Comparison of ENCODE assay signal across 8 mouse cellular contexts in genomic region chr3:108721076-108721991, GRCm38 (mm10). TPM values are rescaled to one million over a fixed set of nuclear protein-coding genes. Genes with fewer than 3 reads are reported as not detected.
DNase-seq lines count a peak whose midpoint lies in the region; ATAC-seq and TF ChIP-seq lines count a peak whose summit lies in the region.

No protein-coding gene starts in this region.

- peak; percentile 23 to 30 for DNase-seq in lung, adult 18-20 months
- no peak for DNase-seq in lung, postnatal 25 days (ENCODE audit: low spot score)
- peak; percentile 14 for DNase-seq in cerebellum, adult 8-10 months
- no peak for DNase-seq in gastrocnemius, adult 2 months
- peak; percentile 64 for DNase-seq in induced T-regulatory cell, adult 2 months (ENCODE audit: low read depth)
- DNase-seq in left cerebral cortex, postnatal 10 days (ENCODE audit: extremely low spot score in 1 of 2, low spot score in 2 of 2) = peak; percentile 53 to 70
- DNase-seq in midbrain, embryonic 11.5 days (ENCODE audit: low spot score, missing footprints) = peak; percentile 95
- DNase-seq in spleen, postnatal 10 days (ENCODE audit: low spot score in 2 of 2) = peak; percentile 19 to 56

- ATAC-seq in midbrain, embryonic 11.5 days (ENCODE audit: low FRiP score) = no peak

- H3K4me2 ChIP-seq in midbrain, embryonic 11.5 days = peak overlapping the region; percentile 51

- peak overlapping the region; percentile 83 for H3K4me3 ChIP-seq in gastrocnemius, adult 2 months
- peak overlapping the region; percentile 83 for H3K4me3 ChIP-seq in midbrain, embryonic 11.5 days (ENCODE audit: low read depth, low read length)

- under 1% methylated on average over 42 of the region's 44 CpGs for WGBS in midbrain, embryonic 11.5 days

- no peaks in the 10 kb centered on the region for H3K36me3 ChIP-seq in midbrain, embryonic 11.5 days (ENCODE audit: control insufficient read depth, insufficient read depth, low read length)

- peak overlapping the region; percentile 69 for H3K27ac ChIP-seq in gastrocnemius, adult 2 months
- peak overlapping the region; percentile 89 for H3K27ac ChIP-seq in midbrain, embryonic 11.5 days (ENCODE audit: low read depth, low read length)

- H3K27me3 ChIP-seq in midbrain, embryonic 11.5 days (ENCODE audit: control insufficient read depth, insufficient read depth, low read length) = no peaks in the 10 kb centered on the region

- no peaks in the 10 kb centered on the region for H3K9me3 ChIP-seq in midbrain, embryonic 11.5 days (ENCODE audit: control insufficient read depth, low read length)

- TF ChIP-seq CTCF in gastrocnemius, adult 2 months (IDR thresholded peaks at IDR 0.05) = peak; percentile 47; the same call in 1 of the 2 replicates

- intact Hi-C loops in gastrocnemius, adult 2 months (cut with DNase I) = loop anchor here (5.0 kb wide), 1 partner anchor 51 kb away; no protein-coding TSS in a partner anchor
- intact Hi-C loops in left cerebral cortex, postnatal 10 days (cut with DNase I) = loop anchor here (5.0 kb wide), 2 partner anchors 51 to 106 kb away; no protein-coding TSS in a partner anchor

- H3K9ac ChIP-seq in midbrain, embryonic 11.5 days (ENCODE audit: low read length) = peak overlapping the region; percentile 85

- peaks cover 17% of the 10 kb centered on the region; the same call in 1 of the 2 replicates for H3K4me1 ChIP-seq in midbrain, embryonic 11.5 days (ENCODE audit: control insufficient read depth, insufficient read depth, low read length)

RNA-seq across cellular contexts. Expression of gene Gpsm2, which starts 0.8 kb away (rescaled TPM):
- 1 to 10 TPM in 1 of 2 experiments, under 1 TPM in 1; 0.86 to 1.1 TPM for total RNA-seq in gastrocnemius, adult 2 months (2021)
- 10 to 100 TPM; 12.8 to 13.4 TPM for total RNA-seq in left cerebral cortex, postnatal 10 days (2021)
- 113 and 119 TPM in 2 replicates for polyA plus RNA-seq in midbrain, embryonic 11.5 days (2014; fragmentation: Nextera tagmentation; extraction: Ambion mirVana)

RNA-seq across cellular contexts. Expression of gene Aknad1, which starts 18.1 kb away (rescaled TPM):
- total RNA-seq in gastrocnemius, adult 2 months (2021) = under 1 TPM; 0.06 to 0.08 TPM
- total RNA-seq in left cerebral cortex, postnatal 10 days (2021) = under 1 TPM in 1 of 2 experiments, not detected in 1; 0.28 TPM
- not detected in 2 replicates for polyA plus RNA-seq in midbrain, embryonic 11.5 days (2014; fragmentation: Nextera tagmentation; extraction: Ambion mirVana)

Comparison
In these comparisons a context has a peak if more than half of its experiments do, and no peak if none do; other contexts are left out.
1. DNase-seq: peak in lung, adult 18-20 months (2 of 2), cerebellum, adult 8-10 months (single experiment), induced T-regulatory cell, adult 2 months (single experiment), left cerebral cortex, postnatal 10 days (2 of 2), midbrain, embryonic 11.5 days (single experiment) and spleen, postnatal 10 days (2 of 2); none in lung, postnatal 25 days (single experiment) and gastrocnemius, adult 2 months (single experiment).
2. RNA of gene Gpsm2, which starts 0.8 kb away (total RNA-seq): 12.8 to 13.4 TPM in left cerebral cortex, postnatal 10 days; 0.86 to 1.1 TPM in gastrocnemius, adult 2 months; every median in the first group is over 4 times any median in the second.